Mouse (Mus musculus) WW6 (cell line): ENCODE results near the gene Auts2.
A peak's percentile ranks its signal among the peaks of the same experiment; 100 is the strongest.
"Not testable (repeated sequence)": the region's sequence is repeated elsewhere in the genome, so short reads cannot be mapped to it uniquely, and the experiment has no call there.

Source experiments
- DNase-seq: peaks from one replicate; pipeline ENCODE4 v3.0.0-alpha.2; 2013; ENCODE audit warnings: low read depth, low spot score

The Auts2 gene

DNA sequence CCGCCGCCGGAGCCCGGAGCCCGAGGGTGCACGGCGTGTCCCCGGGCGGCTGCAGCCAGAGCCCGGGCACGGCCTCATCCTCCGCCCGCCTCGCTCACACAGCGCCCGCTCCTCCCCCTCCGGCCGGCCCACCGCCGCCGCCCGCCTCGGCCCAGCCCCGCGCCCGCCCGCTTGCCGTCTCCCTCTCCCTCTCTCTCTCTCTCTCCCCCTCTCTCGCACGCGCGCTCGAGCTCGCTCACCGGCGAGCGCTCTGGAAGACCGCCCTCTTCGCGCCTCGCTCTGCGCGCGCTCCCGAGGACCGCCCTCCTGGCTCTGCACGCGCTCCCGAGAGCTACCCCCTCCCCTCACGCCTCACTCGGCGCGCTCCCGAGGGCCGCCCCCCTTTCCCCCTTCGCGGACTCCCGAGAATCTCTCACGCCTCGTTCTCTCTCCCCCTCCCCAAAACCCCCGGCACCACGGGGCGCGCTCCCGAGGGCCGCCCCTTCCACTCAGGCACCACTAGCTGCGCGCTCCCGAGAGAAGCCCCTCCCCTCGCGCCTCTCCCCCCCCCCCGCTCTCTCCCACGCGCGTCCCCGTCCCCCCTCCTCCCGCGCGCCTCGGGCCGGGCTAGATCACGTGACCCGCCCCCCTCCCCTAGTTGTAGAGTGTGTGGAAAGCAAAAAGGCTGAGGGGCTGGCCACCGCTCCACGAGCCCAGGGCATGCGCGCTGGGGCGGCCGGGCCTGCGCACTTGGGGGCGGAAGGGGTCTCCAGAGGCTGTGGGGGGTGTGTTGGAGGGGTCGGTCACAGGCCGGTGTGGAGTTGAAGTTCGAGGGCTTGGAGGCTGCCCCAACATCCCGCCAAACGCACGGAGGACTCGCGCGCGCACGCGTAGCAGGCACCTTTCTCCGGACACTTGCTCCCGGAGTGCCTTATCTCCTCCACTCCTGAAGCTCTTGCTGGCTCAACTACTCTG is at the start of gene Auts2:
TSS of gene Auts2 (minus strand) at position 227 of the 954 bp plus-strand sequence.
- DNase-seq: peak; percentile 76

DNA sequence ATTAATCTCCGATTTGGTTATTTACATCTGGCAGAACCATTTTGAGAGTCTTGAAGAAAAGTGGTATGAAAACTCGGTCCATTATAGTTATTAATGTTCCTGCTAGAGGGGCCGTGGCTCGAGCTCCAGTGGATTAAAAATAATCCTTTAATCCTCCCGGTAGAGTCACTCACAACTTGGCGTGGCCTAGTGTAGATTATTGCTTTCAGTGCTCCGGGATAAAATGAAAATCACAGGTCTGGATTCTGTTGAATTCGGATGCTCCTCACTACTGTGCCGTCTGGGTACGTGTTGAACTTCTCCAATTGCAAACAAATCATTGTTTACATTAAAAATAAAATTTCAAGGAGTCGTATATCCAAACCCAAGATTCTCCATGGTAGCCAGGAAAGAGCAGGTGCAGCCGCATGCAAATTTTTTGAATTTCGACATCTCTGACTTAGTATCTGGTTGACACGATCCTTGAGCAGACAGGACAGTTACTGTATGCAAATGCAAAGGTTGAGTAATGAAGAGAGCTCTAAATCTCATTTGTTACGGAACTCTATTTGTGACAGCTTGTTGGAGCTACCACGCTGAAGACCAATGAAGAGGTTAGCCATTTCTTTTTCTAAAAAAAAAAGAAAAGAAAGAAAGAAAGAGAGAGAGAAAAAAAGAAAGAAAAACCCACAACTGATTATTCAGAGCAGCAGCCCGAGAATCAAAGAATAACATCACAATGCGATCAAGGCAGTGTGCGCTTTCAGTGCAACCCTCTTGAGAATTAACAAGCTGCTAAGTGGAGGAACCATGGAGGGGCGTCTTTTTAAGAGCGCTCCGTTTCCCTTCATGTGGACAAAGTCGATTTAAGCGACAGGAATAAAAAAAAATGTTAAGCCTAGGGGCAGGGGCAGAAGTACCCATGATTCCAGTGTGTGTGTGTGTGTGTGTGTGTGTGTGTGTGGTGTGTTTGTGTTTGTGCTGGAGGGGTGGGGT is 48.9 kb upstream of the Auts2 start:
- DNase-seq: no peak

GRCm38 (mm10) chr5:132579774-132580173 is 36.6 kb upstream of the Auts2 start:
- DNase-seq: no peak

DNA sequence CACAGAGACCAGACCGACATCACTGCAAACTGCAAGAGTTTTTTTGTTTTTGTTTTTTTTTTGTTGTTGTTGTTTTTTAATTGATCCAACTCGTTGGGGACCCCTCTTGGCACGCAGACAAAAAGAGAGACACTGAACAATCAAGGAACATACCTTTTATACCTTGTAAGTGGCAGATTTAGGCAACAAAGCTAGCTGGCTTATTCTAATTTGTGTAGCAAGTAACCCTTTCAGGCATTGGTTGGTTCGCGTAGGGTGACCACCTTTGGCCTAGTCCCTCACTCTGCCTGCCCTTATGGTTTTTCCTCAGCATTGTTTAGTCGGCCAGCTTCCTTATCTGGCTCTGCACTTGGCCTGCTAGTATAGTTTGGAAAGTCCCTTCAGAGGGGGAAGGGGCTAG is 17.6 kb upstream of the Auts2 start:
- not testable (repeated sequence) for DNase-seq

GRCm38 (mm10) chr5:132545761-132546160 is 2.6 kb upstream of the Auts2 start:
- no peak for DNase-seq

DNA sequence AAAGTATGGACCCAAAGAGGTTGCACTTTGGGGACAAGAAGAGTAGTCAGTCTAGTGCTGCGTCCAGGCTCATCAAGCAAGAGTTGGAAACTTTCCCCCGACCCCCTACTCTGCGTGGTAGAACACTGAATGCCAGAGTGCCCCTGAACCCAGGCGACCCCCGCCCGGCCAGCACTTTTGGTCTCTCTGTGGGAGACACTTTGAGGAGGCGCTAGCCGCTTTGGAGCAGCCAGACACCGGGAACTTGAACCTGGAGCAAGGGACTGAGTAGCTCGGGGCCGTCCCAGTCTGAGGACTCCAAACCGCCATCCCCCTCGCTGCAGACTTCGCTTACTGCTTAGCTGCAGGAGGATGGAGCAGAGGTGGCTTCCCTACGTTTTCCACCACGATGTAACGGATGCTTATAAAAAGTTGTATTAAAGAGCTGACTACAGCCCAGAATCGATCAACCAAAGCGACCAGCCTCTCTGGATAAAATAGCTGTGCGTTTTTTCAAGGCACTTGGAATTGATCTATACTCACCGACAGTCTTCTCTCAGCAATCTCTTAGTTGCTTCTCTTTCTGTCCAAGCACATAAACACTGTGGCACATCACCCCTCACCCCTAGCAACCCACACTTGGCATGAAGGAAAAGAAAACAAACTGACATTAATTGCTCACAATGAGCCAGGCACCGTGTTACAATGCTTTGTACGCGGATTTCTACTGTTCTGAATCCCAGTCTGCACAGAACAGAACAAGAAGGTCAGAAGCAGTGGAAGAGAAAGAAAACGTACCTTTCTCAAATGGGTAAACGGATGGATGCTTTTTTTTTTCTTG is 1.2 kb upstream of the Auts2 start:
- no peak for DNase-seq

- no peak for DNase-seq
Measured at GRCm38 (mm10) chr5:132542381-132543020, 643 bp downstream of the Auts2 start.

GRCm38 (mm10) chr5:132541951-132542350 is 1.2 kb downstream of the Auts2 start:
- no peak for DNase-seq

DNA sequence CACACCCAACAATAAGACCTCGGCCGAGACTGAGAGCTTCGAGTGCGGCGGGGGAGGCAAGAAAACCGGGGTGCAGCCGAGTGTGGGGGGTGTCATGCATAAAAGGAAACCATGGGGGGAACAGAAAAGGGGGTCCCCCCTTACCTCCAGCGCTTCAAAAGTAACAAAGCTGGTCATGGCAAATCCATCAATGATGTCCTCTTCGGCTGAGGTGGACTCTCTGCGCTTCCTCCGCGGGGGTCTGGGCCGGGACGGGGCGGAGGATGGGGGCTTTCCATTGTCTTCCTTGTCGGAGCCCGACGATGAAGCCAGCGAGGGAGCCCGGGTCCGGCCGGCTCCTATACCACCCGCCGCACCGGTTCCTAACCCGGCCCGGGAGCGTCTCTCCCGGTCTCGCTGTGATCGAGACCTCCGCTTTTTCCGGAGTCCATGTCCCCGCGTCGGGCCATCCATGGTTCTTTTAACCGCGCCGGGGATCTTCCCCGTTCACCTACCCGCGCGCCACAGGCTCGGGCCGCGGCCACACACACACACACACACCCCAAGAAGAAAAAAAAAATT is 1.7 kb downstream of the Auts2 start:
- no peak for DNase-seq

- no peak for DNase-seq
Measured at GRCm38 (mm10) chr5:132540841-132541311, 2.3 kb downstream of the Auts2 start.

DNA sequence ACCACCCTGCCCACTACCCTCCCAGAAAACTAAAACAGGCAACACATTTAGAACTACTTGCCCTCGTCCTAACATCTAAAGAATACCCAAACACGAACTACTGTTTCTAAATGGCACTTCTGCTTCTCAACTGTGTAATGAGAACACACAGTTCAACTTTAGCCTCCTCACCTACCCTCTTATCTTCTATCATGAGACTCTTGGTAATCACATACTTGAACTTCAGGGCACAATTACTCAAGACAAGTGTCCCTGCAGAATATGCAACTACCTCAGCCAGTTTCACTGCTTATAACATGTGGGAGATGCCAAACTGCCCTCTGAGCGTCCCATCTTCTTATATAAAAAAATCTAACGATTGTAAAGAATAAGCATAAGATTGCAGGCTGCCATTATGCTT is 5.7 kb downstream of the Auts2 start:
- DNase-seq: no peak

- DNase-seq: no peak
Measured at GRCm38 (mm10) chr5:132526395-132526794, 16.7 kb downstream of the Auts2 start.

GRCm38 (mm10) chr5:132521358-132521873 is 21.7 kb downstream of the Auts2 start:
- no peak for DNase-seq

DNA sequence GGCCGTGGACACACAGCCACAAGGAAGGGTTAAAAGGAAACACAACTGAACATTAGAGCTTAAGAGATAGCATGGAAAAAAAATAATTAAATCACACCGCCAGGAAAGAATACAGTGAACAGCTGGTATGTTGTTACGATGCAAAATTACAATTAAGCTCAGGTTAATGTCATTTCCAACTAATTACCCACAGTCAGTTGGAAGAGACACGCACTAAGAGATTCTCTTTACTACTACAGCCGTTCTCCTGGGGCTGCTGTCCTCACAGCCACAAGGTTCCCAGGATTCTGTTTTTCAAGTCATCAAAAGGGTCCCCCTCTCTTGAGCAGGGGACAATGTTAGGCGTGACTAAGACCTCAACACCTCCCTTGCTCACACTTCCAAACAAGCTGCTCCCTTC is 25.3 kb downstream of the Auts2 start:
- DNase-seq: no peak

DNA sequence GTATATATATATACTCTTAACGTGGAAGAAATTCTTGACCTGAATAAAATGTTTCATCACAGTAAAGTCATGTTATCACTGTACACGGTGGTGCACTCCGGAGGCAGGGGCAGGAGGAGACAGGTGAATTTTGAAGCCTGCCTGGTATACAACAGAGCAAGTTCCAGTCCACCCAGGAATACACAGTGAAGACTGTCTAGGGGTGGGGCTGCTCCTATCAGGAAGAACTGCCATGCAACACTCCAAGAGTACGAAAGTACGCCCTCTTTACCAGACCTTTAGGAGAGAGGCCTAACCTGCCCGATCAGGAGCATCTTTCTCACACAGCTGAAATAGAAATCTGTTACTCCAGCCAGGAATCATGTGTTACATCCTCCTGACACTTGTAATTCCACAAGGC is 28.6 kb downstream of the Auts2 start:
- DNase-seq: no peak

GRCm38 (mm10) chr5:132513206-132513605 is 29.9 kb downstream of the Auts2 start:
- DNase-seq: no peak

GRCm38 (mm10) chr5:132509464-132509885 is 33.7 kb downstream of the Auts2 start:
- DNase-seq: no peak

- no peak for DNase-seq
Measured at GRCm38 (mm10) chr5:132504893-132505292, 38.3 kb downstream of the Auts2 start.

DNA sequence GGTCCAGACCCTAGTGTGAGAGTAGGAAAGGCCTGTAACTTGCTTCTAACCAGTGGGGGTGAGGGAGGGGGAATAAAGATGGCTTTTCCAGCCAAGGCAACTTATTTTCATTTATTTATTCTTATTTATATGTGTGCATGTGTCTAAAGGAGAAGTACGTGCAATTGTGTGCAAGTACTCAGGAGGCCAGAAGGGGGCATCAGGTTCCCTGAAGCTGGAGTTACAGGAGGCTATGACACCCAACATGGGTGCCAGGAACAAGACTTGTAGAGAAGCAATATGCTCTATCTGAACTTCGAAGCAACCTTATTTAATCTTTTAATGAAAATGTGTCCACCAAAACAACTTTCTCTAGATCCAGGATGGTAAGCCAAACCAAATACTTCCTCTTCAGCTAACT is 39.7 kb downstream of the Auts2 start:
- no peak for DNase-seq

GRCm38 (mm10) chr5:132502036-132502435 is 41.1 kb downstream of the Auts2 start:
- no peak for DNase-seq
